Mouse (Mus musculus) forebrain, embryonic 12.5 days (tissue): Measurements from ENCODE around the gene Eml1. TPM values are rescaled to one million over a fixed set of nuclear protein-coding genes. Genes with fewer than 3 reads are reported as not detected.

ENCODE experiments used
- ATAC-seq: fragments of 200-750 bp; cut with Nextera tagmentation; 2 replicates; pipeline ENCODE4 v1.8.0; 2017; ENCODE audit warnings: moderate TSS enrichment; ENCODE audit not compliant: low FRiP score
- H3K27ac ChIP-seq: fragments of 300-500 bp; sonication (generic); 2 replicates; pipeline ENCODE4 v1.5.1; 2016; ENCODE audit warnings: mild to moderate bottlenecking
- H3K27me3 ChIP-seq: fragments of 300-500 bp; sonication (generic); 2 replicates; pipeline ENCODE4 v1.6.1; 2016; ENCODE audit warnings: mild to moderate bottlenecking
- H3K36me3 ChIP-seq: fragments of 300-500 bp; sonication (generic); replicated peaks from 2 replicates; pipeline ENCODE4 v1.6.1; 2016; ENCODE audit warnings: mild to moderate bottlenecking
- H3K4me1 ChIP-seq: fragments of 300-500 bp; sonication (generic); 2 replicates; pipeline ENCODE4 v1.6.1; 2016
- H3K4me2 ChIP-seq: fragments of 300-500 bp; sonication (generic); 2 replicates; pipeline ENCODE4 v1.6.1; 2016; ENCODE audit warnings: mild to moderate bottlenecking, moderate library complexity
- H3K4me3 ChIP-seq: fragments of 300-500 bp; sonication (generic); replicated peaks from 2 replicates; pipeline ENCODE4 v1.5.1; 2016; ENCODE audit warnings: mild to moderate bottlenecking
- H3K9ac ChIP-seq: fragments of 300-500 bp; sonication (generic); 2 replicates; pipeline ENCODE4 v1.6.1; 2016; ENCODE audit warnings: mild to moderate bottlenecking
- H3K9me3 ChIP-seq: fragments of 300-500 bp; sonication (generic); 2 replicates; pipeline ENCODE4 v1.6.1; 2016
- WGBS: fragments of 180-500 bp; shearing (Covaris S2); methylation state at CpG from one replicate; pipeline ENCODE4 v1.1.7; 2016; 5-methylcytosine and 5-hydroxymethylcytosine counted together
- polyA plus RNA-seq: library from polyadenylated mRNA; unstranded; fragments of >200 nt; fragmentation: Nextera tagmentation; extraction: Ambion mirVana; gene quantifications from 2 replicates; pipeline ENCODE4 v1.2.1, GENCODE M21; 2016

The Eml1 gene
- polyA plus RNA-seq, 1 experiment from 2014 or later = 83.0 TPM

- H3K9me3 ChIP-seq = no peaks in the 10 kb centered on the region
- no peaks in the 10 kb centered on the region for H3K4me1 ChIP-seq
- no peak for ATAC-seq
- H3K27me3 ChIP-seq = no peaks in the 10 kb centered on the region
- H3K36me3 ChIP-seq = peaks cover 72% of the 10 kb centered on the region
- H3K4me3 ChIP-seq = no peak overlapping the region
- H3K4me2 ChIP-seq = no peak overlapping the region
- no peak overlapping the region for H3K9ac ChIP-seq
- no peak overlapping the region for H3K27ac ChIP-seq
- WGBS = 66% methylated on average over 10 of the region's 10 CpGs
These were observed 165.7 kb downstream of the Eml1 start for GRCm38 (mm10) chr12:108536461-108536860.

- WGBS = 21% methylated on average over 6 of the region's 6 CpGs
- no peaks in the 10 kb centered on the region for H3K9me3 ChIP-seq
- H3K36me3 ChIP-seq = peaks cover 37% of the 10 kb centered on the region
- peaks cover 3% of the 10 kb centered on the region for H3K4me1 ChIP-seq
- H3K4me2 ChIP-seq = no peak overlapping the region
- H3K27me3 ChIP-seq = no peaks in the 10 kb centered on the region
- H3K4me3 ChIP-seq = no peak overlapping the region
- peak; percentile 39; the same call in 1 of the 2 replicates for ATAC-seq
- H3K9ac ChIP-seq = no peak overlapping the region
- H3K27ac ChIP-seq = no peak overlapping the region
These were observed 170.3 kb downstream of the Eml1 start for GRCm38 (mm10) chr12:108541088-108541487.

- 0 out of 2 replicates have a peak overlapping the region, but pooled peaks have one; percentile 8 for H3K4me2 ChIP-seq
- H3K36me3 ChIP-seq = no peaks in the 10 kb centered on the region
- peak; percentile 84 for ATAC-seq
- H3K4me1 ChIP-seq = peaks cover 22% of the 10 kb centered on the region
- peak overlapping the region; percentile 88 for H3K27ac ChIP-seq
- H3K27me3 ChIP-seq = no peaks in the 10 kb centered on the region
- no peak overlapping the region for H3K4me3 ChIP-seq
- 11% methylated on average over 10 of the region's 10 CpGs for WGBS
- no peak overlapping the region; the same call in 1 of the 2 replicates for H3K9ac ChIP-seq
- no peaks in the 10 kb centered on the region for H3K9me3 ChIP-seq
These were observed 175.9 kb downstream of the Eml1 start for GRCm38 (mm10) chr12:108546508-108547153.

GRCm38 (mm10) chr12:108547251-108547875 is 176.6 kb downstream of the Eml1 start:
- no peak overlapping the region for H3K9ac ChIP-seq
- 66% methylated on average over 15 of the region's 15 CpGs for WGBS
- no peaks in the 10 kb centered on the region for H3K36me3 ChIP-seq
- 0 out of 2 replicates have a peak overlapping the region, but pooled peaks have one; percentile 8 for H3K4me2 ChIP-seq
- no peaks in the 10 kb centered on the region for H3K9me3 ChIP-seq
- no peak overlapping the region for H3K4me3 ChIP-seq
- ATAC-seq = peak; percentile 34; the same call in 1 of the 2 replicates
- H3K4me1 ChIP-seq = peaks cover 22% of the 10 kb centered on the region
- H3K27me3 ChIP-seq = no peaks in the 10 kb centered on the region
- peak overlapping the region; percentile 88 for H3K27ac ChIP-seq

- no peaks in the 10 kb centered on the region for H3K9me3 ChIP-seq
- H3K9ac ChIP-seq = no peak overlapping the region
- 78% methylated on average over 7 of the region's 7 CpGs for WGBS
- no peaks in the 10 kb centered on the region for H3K27me3 ChIP-seq
- no peak overlapping the region for H3K27ac ChIP-seq
- no peak overlapping the region for H3K4me3 ChIP-seq
- H3K36me3 ChIP-seq = no peaks in the 10 kb centered on the region
- ATAC-seq = no peak
- peaks cover 36% of the 10 kb centered on the region for H3K4me1 ChIP-seq
- H3K4me2 ChIP-seq = no peak overlapping the region
These were observed 181.0 kb downstream of the Eml1 start for GRCm38 (mm10) chr12:108551731-108552130.

GRCm38 (mm10) chr12:108553079-108553478 is 182.3 kb downstream of the Eml1 start:
- no peak overlapping the region for H3K4me3 ChIP-seq
- no peak overlapping the region for H3K9ac ChIP-seq
- no peak for ATAC-seq
- no peak overlapping the region for H3K4me2 ChIP-seq
- no peak overlapping the region for H3K27ac ChIP-seq
- no peaks in the 10 kb centered on the region for H3K9me3 ChIP-seq
- 53% methylated on average over 6 of the region's 6 CpGs for whole genome bisulfite sequencing
- H3K36me3 ChIP-seq = no peaks in the 10 kb centered on the region
- H3K27me3 ChIP-seq = no peaks in the 10 kb centered on the region
- H3K4me1 ChIP-seq = peaks cover 37% of the 10 kb centered on the region

- WGBS = under 1% methylated on average over 49 of the region's 50 CpGs
- H3K9ac ChIP-seq = peak within 1 kb of the TSS; percentile 97
- H3K4me2 ChIP-seq = peak within 1 kb of the TSS; percentile 70
- peak within 1 kb of the TSS; percentile 93 for H3K27ac ChIP-seq
- peak within 1 kb of the TSS; percentile 96 for H3K4me3 ChIP-seq
- H3K9me3 ChIP-seq = no peaks in the 10 kb centered on the region
- no peaks in the 10 kb centered on the region for H3K36me3 ChIP-seq
- peak; percentile 93 for ATAC-seq
- peaks cover 48% of the 10 kb centered on the region for H3K4me1 ChIP-seq
- no peaks in the 10 kb centered on the region for H3K27me3 ChIP-seq
These were observed 183.5 kb downstream of the Eml1 start, which contains the start of gene Evl for GRCm38 (mm10) chr12:108554120-108554841. Gene Evl, plus strand, starts transcription at chr12:108554720.

- WGBS = under 1% methylated on average over 81 of the region's 100 CpGs
- Histone ChIP-seq H3K36me3 (no peaks in the 10 kb centered on the region), H3K9me3 (no peaks in the 10 kb centered on the region), H3K4me1 (peaks cover 53% of the 10 kb centered on the region), H3K4me3 (peak overlapping the region; percentile 96), H3K27ac (peak overlapping the region; percentile 93), H3K9ac (peak overlapping the region; percentile 97), H3K27me3 (no peaks in the 10 kb centered on the region), H3K4me2 (peak overlapping the region; percentile 70)
- ATAC-seq = peak; percentile 73
These were observed 184.3 kb downstream of the Eml1 start for GRCm38 (mm10) chr12:108554861-108555556.

- Histone ChIP-seq H3K9ac (0 out of 2 replicates have a peak overlapping the region, but pooled peaks have one; percentile 17), H3K27me3 (no peaks in the 10 kb centered on the region), H3K27ac (no peak overlapping the region), H3K4me3 (no peak overlapping the region), H3K9me3 (no peaks in the 10 kb centered on the region), H3K4me2 (peak overlapping the region; percentile 25), H3K4me1 (peaks cover 51% of the 10 kb centered on the region), H3K36me3 (0 out of 2 replicates have a peak, but pooled peaks cover 6% of the 10 kb centered on the region)
- ATAC-seq = no peak
These were observed 187.4 kb downstream of the Eml1 start for GRCm38 (mm10) chr12:108558194-108558593.

GRCm38 (mm10) chr12:108563238-108563637 is 192.5 kb downstream of the Eml1 start:
- WGBS = 74% methylated on average over 3 of the region's 3 CpGs
- no peak overlapping the region for H3K4me3 ChIP-seq
- no peaks in the 10 kb centered on the region for H3K27me3 ChIP-seq
- H3K4me1 ChIP-seq = peaks cover 45% of the 10 kb centered on the region
- H3K9ac ChIP-seq = no peak overlapping the region
- no peak for ATAC-seq
- no peak overlapping the region for H3K27ac ChIP-seq
- H3K9me3 ChIP-seq = no peaks in the 10 kb centered on the region
- no peak overlapping the region for H3K4me2 ChIP-seq
- 0 out of 2 replicates have a peak, but pooled peaks cover 6% of the 10 kb centered on the region for H3K36me3 ChIP-seq

- Histone ChIP-seq H3K27me3 (no peaks in the 10 kb centered on the region), H3K4me2 (peak overlapping the region; percentile 30), H3K9ac (0 out of 2 replicates have a peak overlapping the region, but pooled peaks have one; percentile 5), H3K4me1 (peaks cover 30% of the 10 kb centered on the region), H3K27ac (peak overlapping the region; percentile 74), H3K36me3 (0 out of 2 replicates have a peak, but pooled peaks cover 6% of the 10 kb centered on the region), H3K9me3 (no peaks in the 10 kb centered on the region), H3K4me3 (0 out of 2 replicates have a peak overlapping the region, but pooled peaks have one; percentile 0)
- 39% methylated on average over 12 of the region's 12 CpGs for WGBS
- ATAC-seq = peak; percentile 49; the same call in 1 of the 2 replicates
These were observed 194.3 kb downstream of the Eml1 start for GRCm38 (mm10) chr12:108564910-108565506.
